Mouse (Mus musculus) cerebellum, postnatal 36 days (tissue): ENCODE data around the gene Eef1akmt3.

Source experiments
- DNase-seq, 2 experiments: peaks; one replicate each; pipeline ENCODE4 v3.0.0; 2021 to 2022; ENCODE audit warnings: mixed read lengths in 2 of 2

Gene Eef1akmt3

GRCm38 (mm10) chr10:126997340-126998113 lies 43.8 kb downstream of the Eef1akmt3 start:
- no peak for DNase-seq

GRCm38 (mm10) chr10:126993621-126994020 lies 47.7 kb downstream of the Eef1akmt3 start:
- DNase-seq: no peak

GRCm38 (mm10) chr10:126991676-126992075 lies 49.6 kb downstream of the Eef1akmt3 start:
- no peak for DNase-seq

- DNase-seq: peak; percentile 88 to 89
Measured at GRCm38 (mm10) chr10:126990313-126991056, 50.8 kb downstream of the Eef1akmt3 start.

- no peak for DNase-seq
Measured at GRCm38 (mm10) chr10:126988513-126989165, 52.7 kb downstream of the Eef1akmt3 start.

- no peak for DNase-seq
Measured at GRCm38 (mm10) chr10:126987183-126988118, 53.9 kb downstream of the Eef1akmt3 start.

- peak; percentile 89 to 90 for DNase-seq
Measured at GRCm38 (mm10) chr10:126986541-126986961, 54.8 kb downstream of the Eef1akmt3 start.

- no peak for DNase-seq
Measured at GRCm38 (mm10) chr10:126985579-126985978, 55.7 kb downstream of the Eef1akmt3 start.

- no peak for DNase-seq
Measured at GRCm38 (mm10) chr10:126985127-126985526, 56.2 kb downstream of the Eef1akmt3 start.

- DNase-seq: peak; percentile 90 to 92
Measured at GRCm38 (mm10) chr10:126984189-126985004, 56.9 kb downstream of the Eef1akmt3 start.

- no peak for DNase-seq
Measured at GRCm38 (mm10) chr10:126983193-126983725, 58.1 kb downstream of the Eef1akmt3 start.

- DNase-seq: no peak
Measured at GRCm38 (mm10) chr10:126981746-126982145, 59.6 kb downstream of the Eef1akmt3 start.
